Mouse (Mus musculus): ENCODE data around the gene Gbx2. TPM values are rescaled to one million over a fixed set of nuclear protein-coding genes. Genes with fewer than 3 reads are reported as not detected.
A peak's percentile ranks its signal among the peaks of the same experiment; 100 is the strongest.

Gbx2 gene
- polyA plus RNA-seq, 2 experiments = 0.55 to 0.58 TPM

GRCm38 (mm10) chr1:89929181-89929580 is 1.8 kb downstream of the Gbx2 start:
- TF ChIP-seq EP300 (IDR thresholded peaks at IDR 0.05; ENCODE audit: low read depth) (no peak), CTCF (IDR thresholded peaks at IDR 0.05; ENCODE audit: low read depth) (no peak)
- 5% methylated on average over 6 of the region's 6 CpGs for WGBS (ENCODE audit: insufficient replicate concordance)
- Histone ChIP-seq H3K27ac (no peak overlapping the region), H3K4me3 (ENCODE audit: insufficient read depth in 1 of 2, low read depth in 2 of 2, low read length in 2 of 2) (no peak overlapping the region), H3K27me3 (ENCODE audit: control insufficient read depth, insufficient read depth, low read length) (peaks cover 92% of the 10 kb centered on the region), H3K9me3 (ENCODE audit: control insufficient read depth, low read length) (no peaks in the 10 kb centered on the region), H3K36me3 (replicated peaks; ENCODE audit: control insufficient read depth, insufficient read depth, low read depth) (no peaks in the 10 kb centered on the region), H3K4me2 (ENCODE audit: low read depth) (peak overlapping the region; percentile 14; the same call in 1 of the 2 replicates), H3K4me1 (replicated peaks; ENCODE audit: control insufficient read depth in 2 of 2, insufficient read depth in 2 of 2, low read length in 1 of 2) (no peaks in the 10 kb centered on the region), H3K9ac (replicated peaks) (no peak overlapping the region)
- DNase-seq (ENCODE audit: low read depth in 3 of 3, low spot score in 3 of 3) = no peak
- no peak for ATAC-seq (ENCODE audit: insufficient read depth)

GRCm38 (mm10) chr1:89928676-89929075 is 2.3 kb downstream of the Gbx2 start:
- H3K4me3 ChIP-seq (ENCODE audit: insufficient read depth in 1 of 2, low read depth in 2 of 2, low read length in 2 of 2) = no peak overlapping the region
- H3K27ac ChIP-seq = no peak overlapping the region
- H3K4me1 ChIP-seq (replicated peaks; ENCODE audit: control insufficient read depth in 2 of 2, insufficient read depth in 2 of 2, low read length in 1 of 2) = no peaks in the 10 kb centered on the region
- H3K9me3 ChIP-seq (ENCODE audit: control insufficient read depth, low read length) = no peaks in the 10 kb centered on the region
- H3K36me3 ChIP-seq (replicated peaks; ENCODE audit: control insufficient read depth, insufficient read depth, low read depth) = no peaks in the 10 kb centered on the region
- 13% methylated on average over 25 of the region's 25 CpGs for WGBS (ENCODE audit: insufficient replicate concordance)
- no peak for ATAC-seq (ENCODE audit: insufficient read depth)
- DNase-seq (ENCODE audit: low read depth in 3 of 3, low spot score in 3 of 3) = no peak
- peaks cover 92% of the 10 kb centered on the region for H3K27me3 ChIP-seq (ENCODE audit: control insufficient read depth, insufficient read depth, low read length)
- no peak overlapping the region for H3K9ac ChIP-seq (replicated peaks)
- TF ChIP-seq EP300 (IDR thresholded peaks at IDR 0.05; ENCODE audit: low read depth) (no peak), CTCF (IDR thresholded peaks at IDR 0.05; ENCODE audit: low read depth) (no peak)
- no peak overlapping the region for H3K4me2 ChIP-seq (ENCODE audit: low read depth)

GRCm38 (mm10) chr1:89927061-89927661 is 3.8 kb downstream of the Gbx2 start:
- Histone ChIP-seq H3K4me3 (ENCODE audit: insufficient read depth in 1 of 2, low read depth in 2 of 2, low read length in 2 of 2) (peak overlapping the region; percentile 31 to 36; a peak in 3 of 4 replicates), H3K27me3 (ENCODE audit: control insufficient read depth, insufficient read depth, low read length) (peaks cover 88% of the 10 kb centered on the region), H3K4me2 (ENCODE audit: low read depth) (peak overlapping the region; percentile 48), H3K9ac (replicated peaks) (no peak overlapping the region), H3K4me1 (replicated peaks; ENCODE audit: control insufficient read depth in 2 of 2, insufficient read depth in 2 of 2, low read length in 1 of 2) (no peaks in the 10 kb centered on the region), H3K36me3 (replicated peaks; ENCODE audit: control insufficient read depth, insufficient read depth, low read depth) (no peaks in the 10 kb centered on the region), H3K27ac (no peak overlapping the region), H3K9me3 (ENCODE audit: control insufficient read depth, low read length) (no peaks in the 10 kb centered on the region)
- no peak for TF ChIP-seq CTCF (IDR thresholded peaks at IDR 0.05; ENCODE audit: low read depth)
- no peak for TF ChIP-seq EP300 (IDR thresholded peaks at IDR 0.05; ENCODE audit: low read depth)
- DNase-seq (ENCODE audit: low read depth in 3 of 3, low spot score in 3 of 3) = no peak
- no peak for ATAC-seq (ENCODE audit: insufficient read depth)
- WGBS (ENCODE audit: insufficient replicate concordance) = under 1% methylated on average over 34 of the region's 36 CpGs

- peaks cover 88% of the 10 kb centered on the region for H3K27me3 ChIP-seq (ENCODE audit: control insufficient read depth, insufficient read depth, low read length)
- no peak overlapping the region for H3K27ac ChIP-seq
- TF ChIP-seq EP300 (IDR thresholded peaks at IDR 0.05; ENCODE audit: low read depth) (no peak), CTCF (IDR thresholded peaks at IDR 0.05; ENCODE audit: low read depth) (no peak)
- H3K4me3 ChIP-seq (ENCODE audit: insufficient read depth in 1 of 2, low read depth in 2 of 2, low read length in 2 of 2) = no peak overlapping the region
- H3K36me3 ChIP-seq (replicated peaks; ENCODE audit: control insufficient read depth, insufficient read depth, low read depth) = no peaks in the 10 kb centered on the region
- H3K4me2 ChIP-seq (ENCODE audit: low read depth) = peak overlapping the region; percentile 48
- H3K9me3 ChIP-seq (ENCODE audit: control insufficient read depth, low read length) = no peaks in the 10 kb centered on the region
- WGBS (ENCODE audit: insufficient replicate concordance) = 30% methylated on average over 9 of the region's 9 CpGs
- DNase-seq (ENCODE audit: low read depth in 3 of 3, low spot score in 3 of 3) = no peak
- ATAC-seq (ENCODE audit: insufficient read depth) = no peak
- H3K9ac ChIP-seq (replicated peaks) = no peak overlapping the region
- no peaks in the 10 kb centered on the region for H3K4me1 ChIP-seq (replicated peaks; ENCODE audit: control insufficient read depth in 2 of 2, insufficient read depth in 2 of 2, low read length in 1 of 2)
Observed at GRCm38 (mm10) chr1:89926583-89927060, 4.4 kb downstream of the Gbx2 start.

GRCm38 (mm10) chr1:89925501-89926190 is 5.3 kb downstream of the Gbx2 start:
- DNase-seq (ENCODE audit: low read depth in 3 of 3, low spot score in 3 of 3) (no peak), ATAC-seq (ENCODE audit: insufficient read depth) (no peak)
- Histone ChIP-seq H3K27ac (no peak overlapping the region), H3K9ac (replicated peaks) (no peak overlapping the region), H3K9me3 (ENCODE audit: control insufficient read depth, low read length) (no peaks in the 10 kb centered on the region), H3K4me2 (ENCODE audit: low read depth) (no peak overlapping the region), H3K4me1 (replicated peaks; ENCODE audit: control insufficient read depth in 2 of 2, insufficient read depth in 2 of 2, low read length in 1 of 2) (no peaks in the 10 kb centered on the region), H3K4me3 (ENCODE audit: insufficient read depth in 1 of 2, low read depth in 2 of 2, low read length in 2 of 2) (no peak overlapping the region), H3K36me3 (replicated peaks; ENCODE audit: control insufficient read depth, insufficient read depth, low read depth) (no peaks in the 10 kb centered on the region), H3K27me3 (ENCODE audit: control insufficient read depth, insufficient read depth, low read length) (peaks cover 82% of the 10 kb centered on the region)
- WGBS (ENCODE audit: insufficient replicate concordance) = 50% methylated on average over 12 of the region's 12 CpGs
- TF ChIP-seq CTCF (IDR thresholded peaks at IDR 0.05; ENCODE audit: low read depth) (no peak), EP300 (IDR thresholded peaks at IDR 0.05; ENCODE audit: low read depth) (no peak)

All from liver, embryonic 14.5 days (tissue).